Mouse (Mus musculus) adrenal gland, adult 8-10 months (tissue): ENCODE results near the gene Mindy4. TPM values are rescaled to one million over a fixed set of nuclear protein-coding genes. Genes with fewer than 3 reads are reported as not detected.

Experiments
- DNase-seq: peaks from one replicate; pipeline ENCODE4 v3.0.0; 2022
- total RNA-seq, 4 experiments: library from RNA; stranded (reverse); gene quantifications; 2 replicates each; pipeline ENCODE4 v1.2.4; 2022

Gene Mindy4
- total RNA-seq, 4 experiments from 2014 or later: 4.0 to 10.2 (median 6.3) TPM

DNA sequence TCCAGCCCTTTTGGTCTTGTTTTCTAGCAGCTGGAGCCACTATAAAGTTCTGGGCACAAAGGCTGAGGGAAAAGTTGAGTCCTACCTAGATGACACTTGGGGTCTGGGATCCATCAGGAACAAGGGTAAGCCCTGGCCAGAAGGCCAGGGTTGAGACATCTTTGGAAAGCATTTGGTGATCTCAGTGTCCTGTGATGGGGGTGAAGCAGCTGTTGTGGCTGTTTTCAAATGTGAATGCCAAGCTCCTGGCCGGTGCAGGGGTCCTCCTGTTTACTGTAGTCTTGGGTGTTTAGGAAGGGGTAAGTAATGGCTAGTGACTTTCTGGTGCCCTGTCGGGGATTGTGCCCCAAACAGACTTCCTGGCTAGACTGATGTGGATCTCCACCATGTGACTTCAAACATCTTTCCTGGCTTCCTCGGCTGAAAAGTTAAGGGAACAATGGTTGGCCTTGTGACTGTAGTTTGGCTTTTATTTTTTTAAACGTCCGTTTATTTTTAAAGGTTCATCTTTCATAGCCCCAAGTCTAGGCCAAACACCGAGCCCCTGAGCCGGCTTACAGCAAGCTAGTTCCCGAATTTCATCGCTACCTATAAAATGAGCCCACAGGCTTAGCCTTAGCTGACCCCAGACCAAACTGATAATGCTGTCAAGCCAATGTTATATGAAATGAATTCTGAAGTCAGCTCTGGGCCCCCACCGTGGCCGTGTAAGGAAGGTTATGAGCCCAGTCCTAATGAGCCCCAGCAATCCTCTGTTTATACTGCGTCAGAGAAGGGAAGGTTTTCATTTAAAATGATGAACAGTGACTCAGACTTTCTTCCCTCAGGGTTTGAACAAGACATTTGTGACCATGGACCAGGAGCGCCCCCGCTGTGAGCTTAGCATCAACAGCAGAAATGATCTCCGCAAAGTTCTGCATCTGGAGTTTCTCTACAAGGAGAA is 7.5 kb downstream of the Mindy4 start:
- DNase-seq: no peak

- no peak for DNase-seq
Observed at GRCm38 (mm10) chr6:55214541-55214940, 11.4 kb downstream of the Mindy4 start.

DNA sequence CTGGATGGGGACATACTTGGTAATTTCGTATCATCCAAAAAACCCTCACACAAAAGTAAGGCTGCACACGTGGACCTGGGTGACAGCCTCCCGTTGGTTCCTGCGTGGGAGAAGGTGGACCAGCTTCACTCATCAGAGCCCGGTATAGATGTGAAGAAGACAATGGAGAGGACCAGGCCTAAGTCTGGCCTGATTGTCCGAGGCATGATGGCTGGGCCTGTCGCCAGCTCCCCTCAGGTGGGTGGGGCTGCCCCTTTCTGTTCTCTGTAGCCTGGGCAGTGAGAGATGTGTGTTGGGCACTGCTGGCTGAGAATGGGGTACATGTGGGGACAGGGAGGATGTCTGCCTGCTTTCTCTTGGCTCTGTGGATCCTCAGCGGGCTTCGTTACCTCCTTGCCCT is 15.0 kb downstream of the Mindy4 start:
- no peak for DNase-seq

GRCm38 (mm10) chr6:55223986-55224385 is 20.8 kb downstream of the Mindy4 start:
- no peak for DNase-seq

GRCm38 (mm10) chr6:55230048-55230447 is 26.9 kb downstream of the Mindy4 start:
- no peak for DNase-seq

- no peak for DNase-seq
Observed at GRCm38 (mm10) chr6:55232101-55232500, 28.9 kb downstream of the Mindy4 start.

GRCm38 (mm10) chr6:55232524-55233264 is 29.5 kb downstream of the Mindy4 start:
- DNase-seq: no peak

GRCm38 (mm10) chr6:55233326-55233725 is 30.1 kb downstream of the Mindy4 start:
- no peak for DNase-seq

DNA sequence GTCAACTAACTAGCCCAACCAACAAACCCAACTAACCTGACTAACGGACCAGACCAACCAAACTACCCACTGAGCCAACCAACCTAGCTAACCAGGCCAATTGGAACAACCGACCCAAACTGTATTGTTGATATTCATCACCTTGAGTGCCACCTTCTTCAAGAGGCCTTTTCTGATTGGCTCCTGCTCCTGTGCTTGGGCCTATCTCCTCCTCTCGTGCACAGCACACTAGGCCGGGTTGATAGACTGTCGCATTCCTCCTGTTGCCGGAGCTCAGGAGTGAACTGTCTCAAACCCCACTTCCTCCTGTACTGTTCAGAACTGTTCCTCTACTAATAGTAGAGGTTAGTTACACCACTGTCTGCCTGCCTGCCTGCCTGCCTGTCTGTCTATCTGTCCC is 31.5 kb downstream of the Mindy4 start:
- no peak for DNase-seq

DNA sequence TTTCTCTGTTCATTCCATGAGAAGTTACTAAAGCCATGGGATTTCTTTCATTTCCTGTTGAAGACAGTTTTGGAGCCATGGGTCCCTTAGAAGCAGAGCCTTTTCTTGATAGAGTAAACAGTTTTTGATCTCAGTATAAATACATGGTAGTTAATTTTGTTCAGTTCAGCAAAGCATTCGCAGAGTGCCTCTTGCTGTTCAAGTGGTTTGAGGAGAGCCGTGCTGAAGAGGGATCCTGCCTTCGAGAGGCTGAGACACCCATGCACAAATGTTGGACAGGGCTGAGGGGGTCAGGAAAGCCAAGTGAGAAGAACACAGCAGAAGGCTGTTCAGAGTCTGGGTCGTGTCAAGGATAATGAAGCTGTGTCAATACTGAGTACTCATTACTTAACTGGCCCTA is 32.5 kb downstream of the Mindy4 start:
- no peak for DNase-seq

- no peak for DNase-seq
Observed at GRCm38 (mm10) chr6:55239931-55240330, 36.7 kb downstream of the Mindy4 start.

GRCm38 (mm10) chr6:55240591-55241260 is 37.5 kb downstream of the Mindy4 start:
- DNase-seq: no peak

GRCm38 (mm10) chr6:55241479-55241878 is 38.3 kb downstream of the Mindy4 start:
- no peak for DNase-seq

DNA sequence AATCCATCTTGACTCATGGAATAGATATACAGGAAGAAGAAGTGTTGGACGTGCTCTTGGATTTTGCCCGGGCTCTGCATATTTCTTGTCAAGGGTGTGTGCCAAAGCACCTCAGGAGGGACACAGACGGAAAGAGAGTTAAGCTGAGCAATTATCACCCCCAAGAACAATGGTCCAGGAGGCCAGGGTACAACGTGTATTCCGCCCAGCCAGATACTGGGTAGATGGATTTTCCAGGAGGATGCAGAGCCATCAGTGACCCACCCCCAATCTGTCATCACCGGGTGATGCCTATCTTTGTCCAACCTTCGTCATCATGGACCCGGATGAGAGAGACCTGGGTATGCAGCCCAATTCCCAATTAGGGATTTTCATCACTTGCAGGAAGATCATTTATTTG is 42.5 kb downstream of the Mindy4 start:
- no peak for DNase-seq

- no peak for DNase-seq
Observed at GRCm38 (mm10) chr6:55246441-55246840, 43.3 kb downstream of the Mindy4 start.

GRCm38 (mm10) chr6:55246911-55247438 is 43.8 kb downstream of the Mindy4 start:
- no peak for DNase-seq

GRCm38 (mm10) chr6:55249263-55249662 is 46.1 kb downstream of the Mindy4 start:
- DNase-seq: no peak

DNA sequence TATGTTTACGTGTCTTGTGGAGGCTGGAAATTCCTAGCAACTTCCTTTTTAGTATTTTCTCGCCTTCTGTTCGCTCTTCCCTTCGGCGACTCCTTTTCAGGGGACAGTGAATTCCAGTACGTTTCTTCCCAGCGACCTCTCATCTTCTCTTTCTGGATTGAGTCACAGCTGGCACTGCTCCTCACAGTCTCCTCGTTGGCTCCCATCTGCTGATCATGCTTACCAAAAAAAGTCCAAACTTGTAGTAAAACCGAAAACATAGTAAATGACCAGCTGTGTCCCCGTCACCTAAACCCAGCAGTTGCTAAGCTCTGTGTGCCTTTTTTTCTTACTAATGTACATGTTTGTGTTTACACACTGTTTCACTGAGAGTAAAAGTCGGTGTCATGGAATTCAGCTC is 47.6 kb downstream of the Mindy4 start:
- no peak for DNase-seq

DNA sequence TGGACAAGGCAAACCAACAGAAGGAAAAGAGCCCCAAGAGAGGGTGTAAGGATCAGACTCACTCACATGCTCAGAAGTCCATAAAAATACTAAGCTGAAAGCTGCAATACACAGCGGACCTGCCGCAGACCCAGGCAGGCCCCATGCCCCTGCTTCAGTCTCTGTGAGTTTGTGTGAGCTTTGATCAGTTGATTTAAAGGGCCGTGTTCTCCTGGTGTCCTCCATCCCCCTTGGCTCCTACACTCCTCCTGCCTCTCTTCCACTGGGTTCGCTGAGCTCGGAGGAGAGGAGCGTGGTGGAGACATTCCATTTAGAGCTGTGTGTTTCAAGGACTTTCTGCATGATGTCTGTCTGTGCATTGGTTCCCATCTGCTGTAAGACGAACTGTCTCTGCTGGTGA is 48.4 kb downstream of the Mindy4 start:
- DNase-seq: no peak

- no peak for DNase-seq
Observed at GRCm38 (mm10) chr6:55252731-55253247, 49.6 kb downstream of the Mindy4 start.

- DNase-seq: no peak
Observed at GRCm38 (mm10) chr6:55256500-55257191, 53.5 kb downstream of the Mindy4 start.

DNA sequence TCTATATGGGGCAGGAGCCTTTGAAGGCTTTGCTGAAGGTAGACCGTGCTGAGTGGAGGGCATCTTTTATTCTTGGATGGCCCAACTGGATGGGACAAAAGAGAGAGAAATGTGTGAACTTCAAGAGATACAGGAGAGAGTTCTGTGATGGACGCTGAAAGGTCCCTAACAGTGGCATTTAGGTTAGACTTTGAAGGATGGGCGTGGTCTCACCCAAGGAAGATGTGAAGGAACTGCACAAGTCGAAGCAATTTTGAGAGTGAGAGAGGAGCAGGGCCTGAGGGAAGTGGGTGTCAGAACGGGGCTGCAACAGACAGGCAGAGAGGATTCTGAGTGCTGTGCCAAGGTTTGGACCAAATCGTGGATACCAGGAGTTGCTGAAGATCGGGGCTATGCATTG is 54.1 kb downstream of the Mindy4 start:
- DNase-seq: no peak
